Mouse (Mus musculus) liver, postnatal 0 days (tissue): ENCODE results near the gene Arhgef3. TPM values are rescaled to one million over a fixed set of nuclear protein-coding genes. Genes with fewer than 3 reads are reported as not detected.
A peak's percentile ranks its signal among the peaks of the same experiment; 100 is the strongest.

Source experiments
- ATAC-seq: fragments of 200-750 bp; cut with Nextera tagmentation; 2 replicates; pipeline ENCODE4 v1.8.0; 2017; ENCODE audit warnings: mild to moderate bottlenecking, moderate library complexity
- DNase-seq: peaks from one replicate; pipeline ENCODE4 v3.0.0-alpha.2; 2016
- H3K27ac ChIP-seq: fragments of 300-500 bp; sonication (generic); 2 replicates; pipeline ENCODE4 v1.5.1; 2014; ENCODE audit warnings: antibody characterized with exemption, moderate library complexity, mild to moderate bottlenecking, low read depth
- H3K27me3 ChIP-seq: fragments of 300-500 bp; sonication (generic); 2 replicates; pipeline ENCODE4 v1.6.1; 2014; ENCODE audit warnings: low read length, control low read depth, mixed read lengths; ENCODE audit not compliant: insufficient read depth
- H3K36me3 ChIP-seq: fragments of 300-500 bp; sonication (generic); replicated peaks from 2 replicates; pipeline ENCODE4 v1.6.1; 2014; ENCODE audit warnings: mild to moderate bottlenecking, control low read depth, low read length, moderate library complexity, mixed read lengths; ENCODE audit not compliant: insufficient read depth
- H3K4me1 ChIP-seq: fragments of 300-500 bp; sonication (generic); 2 replicates; pipeline ENCODE4 v1.6.1; 2014; ENCODE audit warnings: antibody characterized with exemption, mild to moderate bottlenecking, control low read depth; ENCODE audit not compliant: insufficient read depth
- H3K4me2 ChIP-seq: fragments of 300-500 bp; sonication (generic); 2 replicates; pipeline ENCODE4 v1.6.1; 2014; ENCODE audit warnings: low read depth, mild to moderate bottlenecking, low read length, moderate library complexity, mixed read lengths
- H3K4me3 ChIP-seq: fragments of 300-500 bp; sonication (generic); 2 replicates; pipeline ENCODE4 v1.5.1; 2014; ENCODE audit warnings: low read depth, low read length
- H3K9ac ChIP-seq: fragments of 300-500 bp; sonication (generic); replicated peaks from 2 replicates; pipeline ENCODE4 v1.6.1; 2014; ENCODE audit warnings: mild to moderate bottlenecking, moderate library complexity
- H3K9me3 ChIP-seq: fragments of 300-500 bp; sonication (generic); 2 replicates; pipeline ENCODE4 v1.6.1; 2016; ENCODE audit warnings: mild to moderate bottlenecking, control low read depth, low read length, mixed read lengths
- CTCF ChIP-seq: sonication (generic); IDR thresholded peaks from 2 replicates; pipeline ENCODE4 v1.5.1; 2016; ENCODE audit warnings: antibody characterized with exemption, low read depth
- EP300 ChIP-seq: IDR thresholded peaks from 2 replicates; pipeline ENCODE4 v1.6.1; 2016; ENCODE audit warnings: antibody characterized with exemption, low read depth, mild to moderate bottlenecking
- WGBS: fragments of 180-500 bp; shearing (Covaris S2); extraction: QIAGEN DNeasy Blood & Tissue Kit; methylation state at CpG from one replicate; pipeline ENCODE4 v1.1.7; 2014; ENCODE audit not compliant: insufficient replicate concordance; 5-methylcytosine and 5-hydroxymethylcytosine counted together
- polyA plus RNA-seq: library from polyadenylated mRNA; unstranded; fragments of >200 nt; fragmentation: Nextera tagmentation; extraction: Ambion mirVana; gene quantifications from 2 replicates; pipeline ENCODE4 v1.2.1, GENCODE M21; 2015

The Arhgef3 gene
- polyA plus RNA-seq, result 7.7 and 11.4 TPM in 2 replicates

DNA sequence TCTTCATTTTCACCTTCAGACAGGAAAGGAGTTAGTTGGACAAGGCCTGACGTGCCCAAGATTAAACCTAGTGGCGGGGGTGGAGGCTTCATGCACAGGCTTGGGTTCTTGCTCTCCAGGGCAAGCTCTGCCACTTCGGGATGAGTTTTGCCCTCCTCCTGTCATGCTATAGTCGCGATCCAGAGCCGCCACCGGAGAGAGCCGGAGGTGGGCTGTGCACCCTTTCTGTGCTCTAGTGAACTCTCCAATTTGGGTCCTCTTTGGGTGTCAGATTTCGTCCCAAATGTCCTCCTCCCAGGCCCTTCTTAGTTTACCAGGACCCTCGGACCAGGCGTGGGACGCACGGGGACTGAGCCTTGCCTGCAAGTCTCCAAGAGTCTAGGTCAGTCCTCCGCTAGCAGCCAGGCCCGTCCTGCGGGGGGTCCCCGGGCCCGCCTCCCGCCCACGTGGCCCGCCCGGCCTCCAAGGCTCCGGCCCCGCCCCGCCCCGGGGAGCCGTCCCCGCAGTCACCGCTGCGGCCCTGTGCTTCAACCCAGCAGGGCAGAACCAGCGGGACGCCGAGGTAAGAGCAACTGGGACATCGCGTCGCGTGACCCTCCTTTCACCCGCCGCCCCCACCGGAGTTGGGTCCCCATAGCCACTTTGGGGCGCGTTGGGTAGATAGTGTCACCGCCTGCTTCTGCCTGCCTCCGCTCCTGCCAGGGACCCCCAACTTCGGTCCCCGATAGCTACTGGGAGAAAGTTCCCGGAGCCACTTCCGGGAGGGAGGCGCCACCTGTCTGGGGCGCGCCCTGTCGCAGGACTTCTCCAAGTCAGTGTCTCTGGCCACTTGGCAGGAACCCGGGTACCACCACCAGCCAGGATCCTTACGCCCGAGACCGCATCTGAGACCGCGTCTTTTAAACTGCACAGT, at the start of gene Arhgef3:
Gene Arhgef3 (plus strand): TSS at position 538 of the 913 bp plus-strand sequence.
- DNase-seq, result peak; percentile 60
- peaks cover 5% of the 10 kb centered on the region for H3K4me1 ChIP-seq
- WGBS, result 2% methylated on average over 55 of the region's 58 CpGs
- peak within 1 kb of the TSS; percentile 56 for H3K4me3 ChIP-seq
- H3K9ac ChIP-seq, result peak within 1 kb of the TSS; percentile 63
- ATAC-seq, result peak; percentile 86
- no peaks in the 10 kb centered on the region for H3K9me3 ChIP-seq
- H3K27ac ChIP-seq, result no peak within 1 kb of the TSS
- H3K27me3 ChIP-seq, result peaks cover 6% of the 10 kb centered on the region; the same call in 1 of the 2 replicates
- TF ChIP-seq CTCF, result 0 out of 2 replicates have a peak, but pooled peaks have one; percentile 21
- no peak for TF ChIP-seq EP300
- no peaks in the 10 kb centered on the region for H3K36me3 ChIP-seq
- peak within 1 kb of the TSS; percentile 85 for H3K4me2 ChIP-seq

DNA sequence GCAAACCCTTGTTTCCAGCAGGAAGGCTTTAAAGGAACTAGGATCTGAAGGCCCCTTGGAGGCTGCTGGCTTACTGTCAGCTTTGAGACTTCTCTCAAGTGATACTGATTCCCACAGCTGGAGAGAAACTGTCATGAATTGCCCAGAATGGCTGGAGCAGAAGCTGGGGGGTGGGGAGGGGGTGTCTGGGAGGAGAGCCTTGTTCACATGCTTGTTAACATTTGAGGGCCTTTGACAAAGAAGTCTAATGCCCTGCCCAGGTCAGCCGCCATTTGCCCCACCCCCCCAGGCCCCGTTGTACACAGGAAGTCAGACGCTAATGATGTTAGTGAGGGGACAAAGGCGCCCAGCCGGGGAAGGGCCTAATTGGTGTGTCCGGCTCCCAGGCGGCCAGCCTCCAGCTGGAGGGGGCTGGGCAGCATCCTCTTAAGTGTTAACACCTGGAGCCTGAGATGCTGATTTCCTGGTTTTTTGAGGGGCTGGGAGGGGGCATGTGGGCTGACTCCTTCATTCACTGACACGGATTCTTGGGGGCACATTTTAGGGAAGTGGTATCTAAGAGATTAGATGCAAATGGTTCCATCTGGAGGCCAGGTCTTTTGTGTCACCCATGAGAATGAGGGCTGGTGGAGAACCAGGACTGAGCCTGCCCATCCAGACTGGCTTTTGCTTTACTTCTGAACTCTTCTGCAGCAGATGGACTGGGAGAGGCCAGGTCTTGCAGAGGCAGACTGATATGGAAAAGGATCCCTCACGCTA, 48.3 kb upstream of the Arhgef3 start:
- no peak overlapping the region for H3K4me2 ChIP-seq
- TF ChIP-seq EP300 (no peak), CTCF (no peak)
- H3K36me3 ChIP-seq, result no peaks in the 10 kb centered on the region
- no peak overlapping the region for H3K4me3 ChIP-seq
- no peak for ATAC-seq
- no peak overlapping the region for H3K9ac ChIP-seq
- DNase-seq, result peak; percentile 24
- no peaks in the 10 kb centered on the region for H3K9me3 ChIP-seq
- WGBS, result 23% methylated on average over 9 of the region's 9 CpGs
- no peak overlapping the region for H3K27ac ChIP-seq
- no peaks in the 10 kb centered on the region for H3K4me1 ChIP-seq
- H3K27me3 ChIP-seq, result 0 out of 2 replicates have a peak, but pooled peaks cover 2% of the 10 kb centered on the region

DNA sequence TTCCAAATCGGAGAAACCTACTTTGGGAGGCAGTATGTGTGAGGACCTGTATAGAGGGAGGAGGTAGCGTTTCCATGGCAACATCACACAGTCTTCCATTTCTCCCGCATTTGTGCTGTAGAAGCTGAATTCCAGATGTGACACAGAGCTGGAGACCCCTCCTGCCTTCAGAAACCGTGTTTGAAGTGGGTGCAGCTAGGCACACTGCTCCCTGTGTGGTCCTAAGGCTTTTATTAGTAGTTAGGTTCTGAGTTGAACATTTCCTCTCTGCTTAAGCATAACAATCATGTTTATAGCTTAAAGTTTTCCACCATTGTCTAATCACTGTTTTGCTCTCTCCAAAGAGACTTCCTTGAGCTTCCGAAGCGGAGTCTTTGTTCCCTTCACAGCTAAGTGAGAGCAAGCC, 46.8 kb upstream of the Arhgef3 start:
- no peak overlapping the region for H3K4me2 ChIP-seq
- H3K4me1 ChIP-seq, result no peaks in the 10 kb centered on the region
- WGBS, result 48% methylated on average over 6 of the region's 6 CpGs
- H3K9me3 ChIP-seq, result no peaks in the 10 kb centered on the region
- no peak overlapping the region for H3K27ac ChIP-seq
- H3K36me3 ChIP-seq, result no peaks in the 10 kb centered on the region
- H3K9ac ChIP-seq, result no peak overlapping the region
- ATAC-seq (no peak), DNase-seq (no peak)
- H3K27me3 ChIP-seq, result 0 out of 2 replicates have a peak, but pooled peaks cover 2% of the 10 kb centered on the region
- TF ChIP-seq CTCF (no peak), EP300 (no peak)
- H3K4me3 ChIP-seq, result no peak overlapping the region

GRCm38 (mm10) chr14:27069434-27070097, 45.1 kb upstream of the Arhgef3 start:
- TF ChIP-seq CTCF (no peak), EP300 (no peak)
- Histone ChIP-seq H3K4me2 (no peak overlapping the region), H3K36me3 (no peaks in the 10 kb centered on the region), H3K9ac (no peak overlapping the region), H3K4me1 (no peaks in the 10 kb centered on the region), H3K27ac (no peak overlapping the region), H3K9me3 (no peaks in the 10 kb centered on the region), H3K4me3 (no peak overlapping the region), H3K27me3 (0 out of 2 replicates have a peak, but pooled peaks cover 2% of the 10 kb centered on the region)
- 55% methylated on average over 8 of the region's 8 CpGs for WGBS
- ATAC-seq (no peak), DNase-seq (no peak)

DNA sequence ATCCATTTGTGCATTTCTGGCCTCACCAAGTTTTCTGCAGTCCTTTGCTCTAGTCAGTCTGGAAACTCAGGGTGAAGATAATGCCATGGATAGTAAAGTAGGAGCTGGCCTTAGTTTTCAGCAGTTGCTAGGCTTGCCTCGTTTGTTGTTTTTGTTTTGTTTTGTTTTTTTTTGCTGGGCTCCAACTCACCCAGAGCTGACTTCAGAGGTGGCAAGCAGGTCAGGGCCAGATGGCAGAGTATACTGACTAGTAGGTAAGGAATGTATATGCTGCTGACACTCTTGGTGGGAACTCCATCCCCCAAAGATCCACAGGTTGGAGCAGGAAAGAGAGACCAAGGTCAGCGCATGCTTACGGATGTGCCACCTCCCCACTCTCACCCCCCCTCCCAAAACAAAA, 44.6 kb upstream of the Arhgef3 start:
- Histone ChIP-seq H3K36me3 (no peaks in the 10 kb centered on the region), H3K9me3 (no peaks in the 10 kb centered on the region), H3K27me3 (0 out of 2 replicates have a peak, but pooled peaks cover 2% of the 10 kb centered on the region), H3K9ac (no peak overlapping the region), H3K27ac (no peak overlapping the region), H3K4me2 (no peak overlapping the region), H3K4me1 (no peaks in the 10 kb centered on the region), H3K4me3 (no peak overlapping the region)
- DNase-seq (no peak), ATAC-seq (no peak)
- TF ChIP-seq EP300 (no peak), CTCF (no peak)
- WGBS, result 49% methylated on average over 3 of the region's 3 CpGs
